Mouse (Mus musculus): ENCODE data around the gene Gm28845. TPM values are rescaled to one million over a fixed set of nuclear protein-coding genes. Genes with fewer than 3 reads are reported as not detected.

Gene Gm28845
- total and polyA plus RNA-seq, 3 experiments, result not detected

DNA sequence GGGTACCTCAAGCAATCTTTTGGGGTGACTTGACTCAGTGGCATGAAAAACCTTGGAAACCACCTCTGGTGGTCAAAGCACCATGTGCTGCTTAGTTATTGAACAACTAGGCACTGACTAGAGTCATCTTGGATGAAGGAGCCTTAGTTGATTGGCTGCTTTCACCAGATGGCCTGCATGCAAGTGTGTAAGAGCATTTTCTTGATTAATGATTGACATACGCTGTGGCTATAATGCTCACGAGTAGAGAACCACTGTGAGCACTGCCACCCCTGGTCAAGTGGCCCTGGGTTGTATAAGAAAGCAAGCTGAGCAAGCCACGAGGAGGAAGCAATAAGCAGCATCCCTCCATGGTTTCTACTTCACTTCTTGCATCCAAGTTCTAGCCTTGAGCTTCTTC, 10.9 kb upstream of the Gm28845 start:
- WGBS, result 65% methylated on average over 3 of the region's 3 CpGs
- DNase-seq, result no peak
- no peak for TF ChIP-seq EP300 (IDR thresholded peaks at IDR 0.05; ENCODE audit: insufficient read depth, low read depth, low read length)
- TF ChIP-seq CTCF (IDR thresholded peaks at IDR 0.05), result no peak
- no peak for TF ChIP-seq POLR2A (IDR thresholded peaks at IDR 0.05; ENCODE audit: insufficient read depth, low read depth, low read length)
- H3K9ac ChIP-seq (ENCODE audit: low read depth, low read length), result no peak overlapping the region
- no peaks in the 10 kb centered on the region for H3K27me3 ChIP-seq (ENCODE audit: control insufficient read depth, insufficient read depth, low read length)
- no peaks in the 10 kb centered on the region for H3K79me2 ChIP-seq (replicated peaks; ENCODE audit: control insufficient read depth, insufficient read depth, low read length)
- intact Hi-C loops (cut with DNase I), result no loop called here
- no peak overlapping the region for H3K27ac ChIP-seq
- no peaks in the 10 kb centered on the region for H3K36me3 ChIP-seq (ENCODE audit: control insufficient read depth, insufficient read depth, low read length)
- no peaks in the 10 kb centered on the region for H3K4me1 ChIP-seq (ENCODE audit: control insufficient read depth, insufficient read depth, low read length)
- no peak overlapping the region for H3K4me3 ChIP-seq

DNA sequence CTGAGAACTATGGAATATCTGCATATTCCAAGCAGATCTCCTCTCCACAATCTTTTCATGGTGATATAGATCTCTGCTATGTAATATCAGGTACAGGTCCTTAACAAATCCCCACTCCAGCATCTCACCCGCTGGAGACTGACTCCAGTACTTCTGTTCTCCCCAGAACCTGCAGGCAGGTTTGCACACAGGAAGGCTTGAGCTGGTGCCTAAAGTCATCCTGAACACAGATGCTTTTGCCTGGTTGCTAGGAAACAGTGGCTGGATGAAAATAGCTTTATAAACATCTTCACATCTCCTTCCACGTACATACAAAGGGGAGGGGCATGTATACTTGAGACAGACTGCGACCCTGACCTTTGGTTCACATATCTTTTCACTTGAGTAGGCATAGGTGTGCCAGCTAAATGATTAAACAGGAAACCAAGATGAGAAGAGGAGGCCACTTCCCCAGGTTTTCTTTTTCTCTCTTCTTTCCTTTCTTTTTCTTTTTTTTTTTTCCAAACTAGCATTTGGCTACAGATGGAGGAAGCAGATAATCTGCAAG, 10.3 kb upstream of the Gm28845 start:
- no peaks in the 10 kb centered on the region for H3K36me3 ChIP-seq (ENCODE audit: control insufficient read depth, insufficient read depth, low read length)
- intact Hi-C loops (cut with DNase I), result no loop called here
- no peaks in the 10 kb centered on the region for H3K4me1 ChIP-seq (ENCODE audit: control insufficient read depth, insufficient read depth, low read length)
- DNase-seq, result no peak
- TF ChIP-seq POLR2A (IDR thresholded peaks at IDR 0.05; ENCODE audit: insufficient read depth, low read depth, low read length) (no peak), CTCF (IDR thresholded peaks at IDR 0.05) (no peak)
- no peak overlapping the region for H3K9ac ChIP-seq (ENCODE audit: low read depth, low read length)
- H3K27ac ChIP-seq, result no peak overlapping the region
- H3K27me3 ChIP-seq (ENCODE audit: control insufficient read depth, insufficient read depth, low read length), result no peaks in the 10 kb centered on the region
- no peaks in the 10 kb centered on the region for H3K79me2 ChIP-seq (replicated peaks; ENCODE audit: control insufficient read depth, insufficient read depth, low read length)
- WGBS, result 68% methylated on average over 3 of the region's 3 CpGs
- no peak overlapping the region for H3K4me3 ChIP-seq

DNA sequence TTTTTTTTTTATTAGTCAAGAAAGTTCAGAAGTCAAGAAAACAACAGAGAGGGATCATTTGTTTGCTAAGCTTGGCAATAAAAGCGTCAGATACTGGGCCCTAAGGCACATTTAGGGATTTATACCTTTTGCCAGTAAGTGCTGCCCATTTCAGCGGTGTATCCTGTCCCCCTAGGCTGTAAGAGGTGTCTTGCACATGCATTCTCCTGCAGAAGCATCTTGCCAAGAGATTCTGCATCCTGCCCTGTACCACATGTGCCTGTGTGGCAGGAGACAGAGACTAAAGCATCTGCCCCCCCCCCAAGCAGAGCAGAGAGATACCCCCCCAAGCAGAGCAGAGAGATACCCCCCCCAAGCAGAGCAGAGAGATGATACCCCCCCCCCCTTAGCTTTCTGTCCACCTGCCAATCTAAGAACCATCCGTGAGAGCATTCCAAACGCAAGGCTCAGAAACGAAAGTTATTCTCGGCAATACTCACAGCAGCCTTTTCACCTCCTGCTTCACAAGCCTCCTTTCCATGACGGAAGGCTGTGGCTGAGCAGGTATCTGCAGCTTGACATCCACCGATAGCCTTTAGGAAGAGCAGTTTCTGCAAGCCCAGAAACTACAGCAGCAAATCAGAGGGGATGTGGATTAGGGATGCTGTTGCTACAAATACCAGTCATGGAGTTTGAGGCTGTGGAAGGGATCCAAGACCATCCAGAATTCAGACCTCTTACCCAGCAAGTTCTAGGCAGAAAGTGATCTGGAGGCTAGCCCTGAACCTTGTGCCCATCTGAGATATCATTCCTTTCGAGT, 3.4 kb upstream of the Gm28845 start, which contains the start of gene D630023F18Rik:
Gene D630023F18Rik (minus strand): TSS at position 641 of the 799 bp plus-strand sequence.
- WGBS, result 23% methylated on average over 9 of the region's 9 CpGs
- intact Hi-C loops (cut with DNase I), result no loop called here
- TF ChIP-seq POLR2A (IDR thresholded peaks at IDR 0.05; ENCODE audit: insufficient read depth, low read depth, low read length), result no peak
- no peak for TF ChIP-seq CTCF (IDR thresholded peaks at IDR 0.05)
- TF ChIP-seq EP300 (IDR thresholded peaks at IDR 0.05; ENCODE audit: insufficient read depth, low read depth, low read length), result no peak
- H3K36me3 ChIP-seq (ENCODE audit: control insufficient read depth, insufficient read depth, low read length), result no peaks in the 10 kb centered on the region
- no peak within 1 kb of the TSS for H3K9ac ChIP-seq (ENCODE audit: low read depth, low read length)
- H3K27me3 ChIP-seq (ENCODE audit: control insufficient read depth, insufficient read depth, low read length), result no peaks in the 10 kb centered on the region
- no peak within 1 kb of the TSS for H3K4me3 ChIP-seq
- DNase-seq, result no peak
- no peaks in the 10 kb centered on the region for H3K4me1 ChIP-seq (ENCODE audit: control insufficient read depth, insufficient read depth, low read length)
- no peaks in the 10 kb centered on the region for H3K79me2 ChIP-seq (replicated peaks; ENCODE audit: control insufficient read depth, insufficient read depth, low read length)
- H3K27ac ChIP-seq, result no peak within 1 kb of the TSS

DNA sequence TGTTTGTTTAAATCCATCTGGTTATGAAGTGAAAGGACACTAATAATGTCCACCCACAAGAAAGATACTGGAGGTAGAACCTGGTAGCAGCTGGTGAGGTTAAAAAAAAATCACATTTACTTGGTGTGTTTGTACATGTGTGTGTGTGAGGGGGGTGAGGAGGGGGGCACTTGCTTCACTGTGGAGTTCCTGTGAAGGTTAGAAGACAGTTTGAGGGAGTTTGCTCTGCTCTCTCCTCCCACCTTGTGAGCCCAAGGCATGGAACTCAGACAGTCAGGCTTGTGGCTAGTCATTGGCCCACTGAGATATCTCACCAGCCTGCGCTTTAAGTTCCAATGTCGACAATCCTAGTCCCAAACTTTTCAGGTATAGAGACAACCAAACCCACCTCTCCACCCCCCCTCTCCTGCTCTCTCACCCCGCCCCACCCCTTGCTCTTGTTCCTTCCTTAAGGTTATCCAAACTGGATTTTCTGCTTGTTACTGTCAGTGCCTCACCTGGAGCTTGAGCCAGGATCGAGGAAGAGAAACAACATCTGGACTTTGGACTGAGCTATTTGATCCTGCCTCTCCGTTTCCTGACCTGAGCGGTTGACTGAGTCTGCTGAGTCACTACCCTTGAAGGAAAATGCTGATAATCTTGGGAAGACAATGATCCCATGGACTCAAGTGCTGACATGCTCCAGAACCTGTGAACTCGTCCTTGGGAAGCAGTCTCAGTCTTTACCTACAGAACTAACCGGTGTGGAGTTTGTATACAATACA, 1.0 kb downstream of the Gm28845 start:
- H3K4me1 ChIP-seq (ENCODE audit: control insufficient read depth, insufficient read depth, low read length), result no peaks in the 10 kb centered on the region
- H3K9ac ChIP-seq (ENCODE audit: low read depth, low read length), result no peak overlapping the region
- no peaks in the 10 kb centered on the region for H3K79me2 ChIP-seq (replicated peaks; ENCODE audit: control insufficient read depth, insufficient read depth, low read length)
- no peak overlapping the region for H3K4me3 ChIP-seq
- intact Hi-C loops (cut with DNase I), result no loop called here
- TF ChIP-seq POLR2A (IDR thresholded peaks at IDR 0.05; ENCODE audit: insufficient read depth, low read depth, low read length), result no peak
- no peak for TF ChIP-seq EP300 (IDR thresholded peaks at IDR 0.05; ENCODE audit: insufficient read depth, low read depth, low read length)
- TF ChIP-seq CTCF (IDR thresholded peaks at IDR 0.05), result no peak
- DNase-seq, result no peak
- no peaks in the 10 kb centered on the region for H3K36me3 ChIP-seq (ENCODE audit: control insufficient read depth, insufficient read depth, low read length)
- no peaks in the 10 kb centered on the region for H3K27me3 ChIP-seq (ENCODE audit: control insufficient read depth, insufficient read depth, low read length)
- WGBS, result 60% methylated on average over 8 of the region's 8 CpGs
- H3K27ac ChIP-seq, result no peak overlapping the region

DNA sequence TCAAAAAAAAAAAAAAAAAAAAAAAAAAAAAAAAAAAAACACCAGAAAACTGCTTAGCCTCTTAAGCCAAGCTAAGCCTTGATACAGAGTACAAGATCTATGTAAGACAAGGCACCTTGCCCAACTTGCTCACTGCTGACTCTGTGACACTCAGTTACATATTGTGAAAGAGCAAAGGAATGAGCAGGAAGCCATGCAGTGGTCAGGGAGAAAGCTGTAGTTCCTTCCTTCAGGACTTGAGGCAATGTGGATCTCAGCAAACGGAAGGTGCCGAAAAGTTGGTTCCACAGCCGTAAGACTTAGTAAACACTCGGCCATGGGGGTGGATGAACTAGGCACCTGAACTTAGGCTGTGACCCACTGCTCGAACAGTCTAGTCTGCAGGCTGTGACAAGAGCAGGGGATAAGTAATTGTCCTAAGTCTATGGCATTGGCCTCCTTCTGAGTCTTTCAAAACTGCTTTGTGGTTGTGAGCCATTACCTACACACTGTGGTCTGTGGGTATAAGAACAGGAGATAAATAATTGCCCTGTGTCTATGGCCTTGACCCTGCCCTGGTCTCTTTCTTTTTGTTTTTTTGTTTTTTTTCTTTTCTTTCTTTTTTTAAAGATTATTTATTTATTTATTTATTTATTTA, 5.7 kb downstream of the Gm28845 start:
- Histone ChIP-seq H3K27ac (no peak overlapping the region), H3K27me3 (ENCODE audit: control insufficient read depth, insufficient read depth, low read length) (no peaks in the 10 kb centered on the region), H3K4me1 (ENCODE audit: control insufficient read depth, insufficient read depth, low read length) (no peaks in the 10 kb centered on the region), H3K79me2 (replicated peaks; ENCODE audit: control insufficient read depth, insufficient read depth, low read length) (no peaks in the 10 kb centered on the region), H3K4me3 (no peak overlapping the region), H3K9ac (ENCODE audit: low read depth, low read length) (no peak overlapping the region), H3K36me3 (ENCODE audit: control insufficient read depth, insufficient read depth, low read length) (no peaks in the 10 kb centered on the region)
- intact Hi-C loops (cut with DNase I), result no loop called here
- no peak for DNase-seq
- no peak for TF ChIP-seq POLR2A (IDR thresholded peaks at IDR 0.05; ENCODE audit: insufficient read depth, low read depth, low read length)
- TF ChIP-seq CTCF (IDR thresholded peaks at IDR 0.05), result no peak
- TF ChIP-seq EP300 (IDR thresholded peaks at IDR 0.05; ENCODE audit: insufficient read depth, low read depth, low read length), result no peak
- 87% methylated on average over 5 of the region's 5 CpGs for WGBS
